Mouse (Mus musculus) right cerebral cortex, postnatal 4 days (tissue): ENCODE results near the gene Hspa12a.

ENCODE experiments used
- DNase-seq: peaks from one replicate; pipeline ENCODE4 v3.0.0-alpha.2; 2022

Hspa12a gene

GRCm38 (mm10) chr19:58942841-58943828 is at the start of gene Hspa12a, which contains the start of gene Eno4:
TSS of gene Hspa12a (minus strand) at chr19:58943654.
TSS of gene Eno4 (plus strand) at chr19:58943425.
- DNase-seq: peak; percentile 92

DNA sequence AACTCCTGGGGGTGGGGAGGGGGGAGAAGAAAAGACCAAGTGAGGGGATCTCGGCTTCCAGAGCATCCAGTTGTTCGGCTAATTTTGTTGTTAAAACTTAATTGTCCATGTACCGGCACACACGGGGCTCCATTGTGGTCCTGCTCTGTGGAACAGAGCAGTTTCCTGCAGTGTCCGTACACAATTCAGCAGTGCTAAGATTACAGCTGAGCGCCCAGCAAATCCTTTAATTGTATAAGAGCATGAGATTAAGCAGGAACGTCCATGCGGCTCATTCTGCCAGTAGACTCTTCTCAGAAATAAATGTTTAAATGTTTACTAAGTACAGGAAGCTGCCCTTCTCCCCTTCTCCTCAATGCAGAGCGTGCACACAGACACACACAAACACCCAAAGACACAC is 38.1 kb upstream of the Hspa12a start:
- DNase-seq: no peak

DNA sequence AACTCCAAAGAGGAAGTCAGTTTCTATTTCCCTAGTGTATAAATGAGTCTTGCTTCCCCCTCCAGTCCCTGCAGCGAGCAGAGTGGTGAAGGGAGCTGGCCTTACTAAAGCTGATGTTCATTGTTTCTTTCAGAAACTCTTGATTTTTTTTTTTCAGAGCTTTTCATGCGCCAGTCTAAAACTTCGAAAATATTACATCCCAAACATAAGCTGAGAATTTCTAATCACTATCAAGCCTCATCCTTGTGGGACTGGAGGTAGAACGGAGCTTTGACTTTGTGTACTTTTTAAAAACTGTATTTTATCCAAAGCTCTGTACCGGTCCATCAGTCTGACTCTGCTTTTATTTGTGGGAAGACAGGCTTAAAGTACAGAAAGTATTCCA is 36.6 kb upstream of the Hspa12a start:
- no peak for DNase-seq

GRCm38 (mm10) chr19:58979436-58980055 is 36.1 kb upstream of the Hspa12a start:
- DNase-seq: no peak

GRCm38 (mm10) chr19:58978401-58979171 is 35.1 kb upstream of the Hspa12a start:
- no peak for DNase-seq

DNA sequence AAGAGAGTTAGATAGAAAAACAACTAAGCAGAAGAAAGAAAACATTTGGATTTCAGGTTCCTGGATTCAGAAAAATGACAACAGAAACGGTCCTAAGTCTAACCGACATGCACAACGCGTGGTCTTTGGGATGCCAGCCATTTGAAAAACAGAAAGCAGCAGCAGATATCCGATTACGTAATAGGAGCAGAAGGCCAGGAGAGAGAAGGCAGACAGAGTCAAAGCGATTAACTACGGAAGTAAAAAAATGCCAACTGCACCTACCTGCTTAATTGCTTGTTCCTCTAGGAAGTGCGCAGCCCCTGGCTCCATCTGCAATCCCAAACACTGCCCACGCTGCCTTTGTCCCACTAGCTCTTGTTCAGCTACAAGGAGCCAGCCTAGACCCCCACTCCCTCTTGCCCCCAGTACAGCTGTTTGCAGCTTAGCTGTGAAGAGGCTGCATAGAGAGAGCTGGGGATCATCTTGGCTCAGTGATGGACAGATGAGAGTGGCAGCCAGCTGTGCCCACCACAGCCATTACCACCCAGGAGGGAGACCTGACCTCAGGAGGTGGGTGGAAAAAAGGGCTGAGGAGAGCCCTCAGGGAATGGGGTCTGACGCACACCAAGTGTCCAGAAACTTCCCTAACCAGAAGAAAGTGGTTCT is 31.9 kb upstream of the Hspa12a start:
- DNase-seq: no peak

DNA sequence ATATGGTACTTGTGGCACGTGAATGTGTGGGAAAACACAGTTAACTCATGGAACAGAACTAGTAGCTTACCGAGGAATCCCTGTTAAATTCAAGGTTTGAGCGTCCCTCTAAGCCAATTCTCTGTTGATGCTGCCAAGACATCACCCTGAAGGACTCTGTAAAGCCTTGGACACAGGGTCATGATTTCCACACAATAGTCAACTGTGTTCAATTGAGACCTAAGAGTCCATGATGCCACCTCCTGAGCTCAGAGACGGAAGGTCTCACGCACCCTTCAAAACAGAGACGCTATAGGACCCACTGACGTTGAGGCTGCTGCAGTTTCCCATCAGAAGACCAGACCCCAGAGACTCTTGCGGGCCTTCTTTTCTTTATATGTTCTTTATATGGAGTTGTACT is 30.7 kb upstream of the Hspa12a start:
- DNase-seq: no peak

DNA sequence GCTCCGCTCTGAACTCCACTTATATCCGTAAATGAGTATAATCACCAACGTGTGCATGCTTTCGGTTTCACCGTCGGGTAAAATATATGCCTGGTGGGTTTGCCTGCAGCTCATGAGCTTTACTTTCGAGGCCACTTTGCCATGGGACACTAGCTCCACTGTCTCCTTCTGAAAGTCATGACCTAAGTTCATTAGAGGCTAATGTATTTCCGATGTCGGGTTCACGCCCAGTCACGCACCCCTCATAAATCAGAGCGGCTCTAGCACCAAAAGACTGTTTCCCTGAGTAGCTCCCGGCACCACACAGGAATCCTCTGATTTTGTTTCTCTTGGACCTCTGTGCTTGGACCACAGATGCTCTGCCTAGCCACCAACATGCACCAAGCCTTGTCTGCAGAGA is 27.4 kb upstream of the Hspa12a start:
- no peak for DNase-seq

DNA sequence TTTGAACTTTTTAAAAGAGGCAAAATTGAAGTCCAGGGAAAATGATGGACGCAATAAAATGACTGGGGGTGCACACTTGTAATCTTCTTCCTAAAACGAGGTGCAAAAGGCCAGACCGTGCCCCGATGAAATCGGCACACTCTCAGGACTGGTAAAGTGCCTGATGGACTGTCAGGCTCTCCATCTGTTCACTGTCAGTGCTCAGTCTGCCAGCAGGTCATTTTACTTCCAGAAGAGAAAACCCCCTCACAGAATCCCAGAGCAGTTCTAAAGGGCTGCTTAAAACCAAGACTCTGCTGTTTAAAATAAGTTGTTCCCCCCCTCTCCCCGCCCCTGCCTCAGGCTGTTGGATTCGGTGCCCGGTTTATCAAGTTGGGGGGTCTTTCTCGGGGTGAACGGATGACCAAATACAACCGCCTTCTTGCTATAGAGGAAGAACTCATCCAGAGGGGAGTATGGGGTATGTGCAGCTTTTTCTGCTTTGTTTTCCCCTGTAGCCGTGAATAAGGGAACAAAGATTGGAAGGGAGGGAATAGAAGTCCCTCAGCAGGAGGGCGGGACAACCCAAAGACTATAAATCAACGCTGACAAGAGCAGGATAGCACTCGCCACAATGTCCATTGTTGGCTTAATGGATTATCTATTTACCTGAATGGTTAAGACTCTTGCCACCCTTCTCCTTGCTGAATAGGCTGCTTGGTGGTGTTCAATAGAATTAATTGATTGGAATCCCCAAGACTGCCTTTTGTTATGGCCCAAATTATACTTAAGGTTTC is 25.5 kb upstream of the Hspa12a start:
- DNase-seq: no peak

DNA sequence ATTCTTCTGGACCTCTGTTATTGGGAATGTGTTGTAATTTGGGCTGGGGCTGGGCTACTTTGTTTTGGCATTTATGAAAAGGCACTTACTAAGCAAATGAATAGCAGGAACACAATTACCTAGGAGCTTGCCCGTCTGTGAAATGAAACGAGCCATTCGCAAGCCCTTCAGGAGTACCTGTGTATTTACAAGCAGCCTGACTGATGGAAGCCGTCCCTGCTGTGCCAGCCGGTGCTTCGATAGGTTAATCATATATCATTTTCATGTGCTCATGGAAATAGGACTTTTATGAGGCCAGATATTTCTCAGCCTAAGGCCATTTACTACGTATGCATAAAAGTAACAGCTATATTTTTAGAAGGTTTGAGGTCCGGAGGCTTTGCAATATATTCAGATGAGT is 19.6 kb upstream of the Hspa12a start:
- DNase-seq: no peak

DNA sequence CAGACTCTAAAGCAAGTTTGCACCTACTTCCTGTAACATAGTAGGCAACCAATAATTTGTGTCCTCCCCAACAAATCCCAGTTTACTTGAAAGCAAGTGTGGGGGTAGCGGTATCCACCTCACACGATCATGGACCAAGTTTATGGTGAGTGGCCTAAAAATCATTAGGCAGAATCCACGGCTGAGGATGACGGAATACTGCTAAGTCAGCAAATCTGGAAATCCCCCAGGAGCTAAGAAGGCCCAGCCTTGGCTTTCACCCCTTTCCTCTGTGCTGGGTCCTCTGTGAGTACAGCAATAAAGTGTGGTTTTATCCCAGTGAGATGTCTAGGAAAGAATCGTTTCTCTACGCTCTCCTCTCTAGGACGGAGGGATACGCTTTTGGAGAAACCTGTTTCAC is 11.3 kb upstream of the Hspa12a start:
- DNase-seq: no peak

GRCm38 (mm10) chr19:58952236-58952635 is 8.8 kb upstream of the Hspa12a start:
- no peak for DNase-seq

GRCm38 (mm10) chr19:58951521-58951920 is 8.1 kb upstream of the Hspa12a start:
- no peak for DNase-seq

DNA sequence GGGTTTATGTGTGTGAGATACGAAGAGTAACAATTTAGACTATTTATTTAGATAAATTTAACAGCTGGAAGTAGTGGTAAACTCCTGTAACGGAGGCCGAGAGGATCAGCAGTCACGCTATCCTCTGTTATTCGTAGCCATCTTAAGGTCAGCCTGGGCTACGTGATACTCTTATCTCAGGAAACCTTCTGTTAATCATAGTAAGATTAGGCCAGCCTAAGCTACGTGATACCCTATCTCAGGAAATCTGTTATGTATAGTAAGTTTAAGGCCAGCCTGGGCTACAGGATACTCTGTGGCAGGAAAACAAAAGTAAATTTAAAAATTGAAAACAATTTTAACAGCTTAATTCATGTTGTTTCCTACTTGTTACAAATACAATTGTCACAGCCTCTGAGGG is 2.5 kb upstream of the Hspa12a start:
- no peak for DNase-seq

DNA sequence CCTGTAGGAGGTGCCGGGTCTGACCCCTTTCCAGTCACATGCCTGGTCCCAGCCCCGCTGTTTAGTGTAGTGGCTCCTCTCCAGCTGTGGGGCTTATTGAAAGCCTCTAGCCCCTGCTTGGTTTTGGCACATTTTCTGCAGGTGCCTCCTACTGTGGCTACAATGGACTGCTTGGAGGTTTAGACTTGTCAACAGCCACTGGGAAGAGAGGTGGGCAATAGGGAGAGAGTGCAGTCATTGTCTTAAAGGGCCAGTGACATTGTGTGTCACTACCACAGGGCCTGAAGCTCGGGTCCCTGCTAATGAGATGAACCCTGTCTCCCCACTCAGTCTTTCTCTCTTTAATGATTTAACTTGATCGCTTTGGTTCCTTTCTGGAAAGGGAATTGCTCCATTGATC is 10.4 kb downstream of the Hspa12a start:
- DNase-seq: no peak

GRCm38 (mm10) chr19:58931081-58931800 is 12.2 kb downstream of the Hspa12a start:
- no peak for DNase-seq

DNA sequence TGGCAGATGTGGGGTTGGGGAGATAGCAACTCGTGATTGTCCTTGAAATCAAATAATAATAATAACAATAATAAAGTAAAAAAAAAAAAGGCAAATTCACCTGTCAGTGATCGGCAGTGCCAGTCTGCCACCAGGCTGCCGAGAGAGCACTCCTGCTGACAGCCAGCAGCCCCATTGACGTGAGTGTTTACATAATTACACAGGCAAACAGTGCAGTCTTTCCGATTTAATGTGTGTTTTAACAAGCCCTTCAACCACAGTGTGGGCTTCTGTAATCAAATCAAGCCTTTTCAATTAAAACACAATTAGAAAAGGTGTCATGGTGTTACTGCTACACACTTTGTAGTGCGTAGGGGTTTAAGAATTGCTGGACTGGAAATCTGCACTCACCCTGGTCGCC is 24.3 kb downstream of the Hspa12a start:
- no peak for DNase-seq

DNA sequence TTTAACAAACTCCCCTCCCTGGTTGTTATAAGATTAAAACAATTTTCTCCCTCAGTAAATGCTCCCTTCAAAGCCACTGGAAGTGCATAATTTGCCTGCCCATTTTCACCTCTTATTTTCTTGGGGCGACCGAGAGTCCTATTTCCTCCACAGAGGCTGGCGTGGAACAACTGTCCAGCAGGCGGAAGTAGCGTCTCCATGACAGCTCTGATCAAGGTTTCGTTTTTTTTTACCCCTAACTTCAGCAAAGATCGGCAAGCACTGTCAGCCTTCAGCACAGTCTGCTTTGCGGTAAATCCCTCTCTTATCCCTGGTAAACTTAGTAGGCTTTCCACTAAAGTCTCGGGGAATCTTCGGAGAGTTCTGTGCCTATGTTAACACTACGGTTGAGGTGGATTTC is 24.9 kb downstream of the Hspa12a start:
- DNase-seq: no peak

DNA sequence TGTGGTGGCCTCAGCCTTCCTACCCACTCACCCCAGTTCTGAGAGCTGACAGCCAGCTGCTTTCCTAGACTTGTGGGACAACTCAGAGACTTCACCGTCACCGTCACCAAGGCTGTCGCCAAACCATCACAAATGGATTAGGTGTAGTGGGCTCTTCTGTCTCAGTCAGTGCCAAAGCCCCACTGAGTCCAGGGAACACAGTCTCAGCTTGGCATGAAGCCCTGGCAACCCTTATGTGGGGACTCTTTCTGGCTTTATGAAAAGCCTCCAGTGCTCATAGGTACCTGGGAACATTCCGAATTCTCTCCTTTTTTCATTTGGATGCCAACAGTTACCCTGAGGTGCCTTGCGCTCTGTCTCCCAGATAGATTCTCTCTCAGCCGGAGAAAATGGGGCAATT is 30.2 kb downstream of the Hspa12a start:
- no peak for DNase-seq

GRCm38 (mm10) chr19:58911386-58911785 is 32.1 kb downstream of the Hspa12a start:
- peak; percentile 92 for DNase-seq

GRCm38 (mm10) chr19:58910941-58911368 is 32.5 kb downstream of the Hspa12a start:
- peak; percentile 33 for DNase-seq
